Mouse (Mus musculus): Measurements from ENCODE around the gene Arl6ip1.
"Not testable (repeated sequence)": the region's sequence is repeated elsewhere in the genome, so short reads cannot be mapped to it uniquely, and the experiment has no call there.

Gene Arl6ip1

GRCm38 (mm10) chr7:118129430-118130041 is at the start of gene Arl6ip1:
Arl6ip1 (minus strand) TSS chr7:118129662.
- DNase-seq: peak; percentile 98 to 99

- no peak for DNase-seq
These were observed 46.4 kb upstream of the Arl6ip1 start for GRCm38 (mm10) chr7:118175821-118176355.

- not testable (repeated sequence) for DNase-seq
These were observed 40.7 kb upstream of the Arl6ip1 start for GRCm38 (mm10) chr7:118170125-118170524.

GRCm38 (mm10) chr7:118163006-118163405 is 33.5 kb upstream of the Arl6ip1 start:
- no peak for DNase-seq

GRCm38 (mm10) chr7:118160121-118160520 is 30.7 kb upstream of the Arl6ip1 start:
- no peak for DNase-seq

- DNase-seq: no peak
These were observed 27.0 kb upstream of the Arl6ip1 start for GRCm38 (mm10) chr7:118156461-118156860.

- no peak for DNase-seq
These were observed 24.7 kb upstream of the Arl6ip1 start for GRCm38 (mm10) chr7:118154150-118154549.

- no peak for DNase-seq
These were observed 14.1 kb upstream of the Arl6ip1 start for GRCm38 (mm10) chr7:118143602-118144001.

GRCm38 (mm10) chr7:118143123-118143522 is 13.7 kb upstream of the Arl6ip1 start:
- DNase-seq: no peak

- no peak for DNase-seq
These were observed 11.8 kb upstream of the Arl6ip1 start for GRCm38 (mm10) chr7:118141271-118141670.

- no peak for DNase-seq
These were observed 5.7 kb upstream of the Arl6ip1 start for GRCm38 (mm10) chr7:118135128-118135527.

- DNase-seq: no peak
These were observed 485 bp downstream of the Arl6ip1 start for GRCm38 (mm10) chr7:118128925-118129429.

- no peak for DNase-seq
These were observed 3.1 kb downstream of the Arl6ip1 start for GRCm38 (mm10) chr7:118126219-118126875.

GRCm38 (mm10) chr7:118125736-118126135 is 3.7 kb downstream of the Arl6ip1 start:
- DNase-seq: no peak

GRCm38 (mm10) chr7:118123512-118124411 is 5.7 kb downstream of the Arl6ip1 start:
- DNase-seq: no peak

GRCm38 (mm10) chr7:118122235-118122634 is 7.2 kb downstream of the Arl6ip1 start:
- DNase-seq: no peak

- DNase-seq: no peak
These were observed 8.8 kb downstream of the Arl6ip1 start for GRCm38 (mm10) chr7:118120654-118121053.

GRCm38 (mm10) chr7:118119946-118120345 is 9.5 kb downstream of the Arl6ip1 start:
- peak in 1 of 2 experiments; percentile 40 for DNase-seq

- no peak for DNase-seq
These were observed 10.3 kb downstream of the Arl6ip1 start for GRCm38 (mm10) chr7:118119142-118119541.

- no peak for DNase-seq
These were observed 11.0 kb downstream of the Arl6ip1 start for GRCm38 (mm10) chr7:118118426-118118825.

- DNase-seq: no peak
These were observed 11.8 kb downstream of the Arl6ip1 start for GRCm38 (mm10) chr7:118117539-118118210.

- no peak for DNase-seq
These were observed 12.5 kb downstream of the Arl6ip1 start for GRCm38 (mm10) chr7:118116787-118117538.

All from thymus, adult 18-20 months (tissue).